8 mouse cellular contexts compared by ENCODE assay signal in the genomic region with DNA sequence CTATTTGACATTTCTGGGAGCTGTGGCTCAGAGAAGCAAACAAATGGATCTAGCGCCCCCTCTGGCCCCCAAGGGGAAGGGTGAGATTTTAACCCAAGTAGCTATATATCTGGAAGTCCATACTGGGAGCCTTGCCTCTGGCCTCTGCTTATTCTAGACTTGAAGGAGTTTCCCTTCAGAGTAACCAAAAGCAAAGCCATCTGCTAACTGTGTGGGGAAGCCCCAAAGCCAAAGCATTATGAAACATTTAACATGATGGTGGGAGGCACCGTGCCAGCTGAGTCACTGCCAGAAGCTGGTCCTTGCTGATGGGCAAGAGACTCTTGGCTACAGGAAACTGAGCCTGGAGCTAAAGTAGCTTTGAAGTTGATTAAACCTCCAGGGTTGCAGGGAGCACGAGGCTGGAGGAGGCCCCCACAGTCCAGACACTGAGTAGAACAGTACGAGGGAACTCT. TPM values are rescaled to one million over a fixed set of nuclear protein-coding genes. Genes with fewer than 3 reads are reported as not detected.
DNase-seq lines count a peak whose midpoint lies in the region; ATAC-seq lines count a peak whose summit lies in the region.

No protein-coding gene starts in this region.

- no peak overlapping the region for H3K4me2 ChIP-seq in lung, embryonic 16.5 days (ENCODE audit: low read depth, low read length)
- H3K4me2 ChIP-seq in stomach, embryonic 16.5 days (ENCODE audit: low read depth, low read length), result no peak overlapping the region

- H3K9me3 ChIP-seq in lung, embryonic 16.5 days (ENCODE audit: control insufficient read depth, low read length), result no peaks in the 10 kb centered on the region
- no peaks in the 10 kb centered on the region for H3K9me3 ChIP-seq in stomach, embryonic 16.5 days (replicated peaks; ENCODE audit: control insufficient read depth, low read length)

- H3K4me3 ChIP-seq in lung, embryonic 16.5 days (ENCODE audit: low read length), result no peak overlapping the region
- H3K4me3 ChIP-seq in stomach, embryonic 16.5 days (replicated peaks; ENCODE audit: low read length), result no peak overlapping the region

- H3K36me3 ChIP-seq in lung, embryonic 16.5 days (ENCODE audit: control insufficient read depth, insufficient read depth, low read length), result no peaks in the 10 kb centered on the region
- no peaks in the 10 kb centered on the region for H3K36me3 ChIP-seq in stomach, embryonic 16.5 days (ENCODE audit: control insufficient read depth, insufficient read depth, low read length)

- peak overlapping the region; percentile 67 for H3K27ac ChIP-seq in lung, embryonic 16.5 days (ENCODE audit: low read length)
- no peak overlapping the region for H3K27ac ChIP-seq in stomach, embryonic 16.5 days (ENCODE audit: low read length)

- 12% methylated on average over 4 of the region's 4 CpGs for WGBS in lung, embryonic 16.5 days
- 33% methylated on average over 4 of the region's 4 CpGs for whole genome bisulfite sequencing in stomach, embryonic 16.5 days

- no peak overlapping the region for H3K9ac ChIP-seq in lung, embryonic 16.5 days (ENCODE audit: low read length)
- H3K9ac ChIP-seq in stomach, embryonic 16.5 days (ENCODE audit: low read length), result no peak overlapping the region

- no peaks in the 10 kb centered on the region for H3K27me3 ChIP-seq in lung, embryonic 16.5 days (ENCODE audit: control insufficient read depth, insufficient read depth, low read depth, low read length)
- H3K27me3 ChIP-seq in stomach, embryonic 16.5 days (ENCODE audit: control insufficient read depth, insufficient read depth, low read length), result no peaks in the 10 kb centered on the region

- peaks cover 18% of the 10 kb centered on the region for H3K4me1 ChIP-seq in lung, embryonic 16.5 days (replicated peaks; ENCODE audit: control insufficient read depth, insufficient read depth, low read length)
- no peaks in the 10 kb centered on the region for H3K4me1 ChIP-seq in stomach, embryonic 16.5 days (ENCODE audit: control insufficient read depth, insufficient read depth, low read length)

- peak; percentile 80 for ATAC-seq in granulocyte monocyte progenitor cell, adult 5-6 weeks (replicated peaks; ENCODE audit: poor library complexity, severe bottlenecking)
- ATAC-seq in lung, embryonic 16.5 days (ENCODE audit: low read depth), result peak; percentile 91
- peak; percentile 64; the same call in 1 of the 2 replicates for ATAC-seq in stomach, embryonic 16.5 days (ENCODE audit: insufficient read depth, low FRiP score)

- peak; percentile 21 to 22 for DNase-seq in spleen, adult 18-20 months
- no peak for DNase-seq in spleen, adult 12 weeks (ENCODE audit: low spot score)
- DNase-seq in cerebellum, adult 8-10 months, result peak; percentile 20
- DNase-seq in layer of hippocampus, adult 18-20 months (ENCODE audit: low spot score in 2 of 2), result peak; percentile 61 to 76
- DNase-seq in neural tube, embryonic 10.5 days (ENCODE audit: extremely low spot score, low spot score), result no peak

RNA-seq across cellular contexts. Expression of a gene that starts 4.0 kb away (rescaled TPM):
- total RNA-seq in granulocyte monocyte progenitor cell, adult 5-6 weeks (2014; fragmentation: Nextera tagmentation), result not detected in 2 replicates
- total RNA-seq in granulocyte monocyte progenitor cell, adult 5-6 weeks (2017), result not detected in 2 replicates
- total RNA-seq in layer of hippocampus, adult 18-20 months (2021), result 1 to 10 TPM; 6.4 to 6.7 TPM
- polyA plus RNA-seq in lung, embryonic 16.5 days (2015; fragmentation: Nextera tagmentation; extraction: Ambion mirVana), result 0.20 and 0.21 TPM in 2 replicates
- 0.27 and 0.40 TPM in 2 replicates for polyA plus RNA-seq in stomach, embryonic 16.5 days (2015; fragmentation: Nextera tagmentation; extraction: Ambion mirVana)

Comparison
In these comparisons a context has a peak if more than half of its experiments do, and no peak if none do; other contexts are left out.
1. DNase-seq: peak in spleen, adult 18-20 months (2 of 2), cerebellum, adult 8-10 months (single experiment) and layer of hippocampus, adult 18-20 months (2 of 2); none in spleen, adult 12 weeks (single experiment) and neural tube, embryonic 10.5 days (single experiment).
2. RNA of a gene that starts 4.0 kb away (total RNA-seq): 6.4 to 6.7 TPM in layer of hippocampus, adult 18-20 months; not detected in granulocyte monocyte progenitor cell, adult 5-6 weeks; every median in the first group is over 4 times any median in the second.
3. Peak in every context shown above with its lines, with median percentiles within 50 percentile points of each other: ATAC-seq.